Mouse (Mus musculus) forebrain, postnatal 0 days (tissue): ENCODE data around the gene Pdrg1. TPM values are rescaled to one million over a fixed set of nuclear protein-coding genes. Genes with fewer than 3 reads are reported as not detected.

Experiments used
- ATAC-seq: fragments of 200-750 bp; cut with Nextera tagmentation; 2 replicates; pipeline ENCODE4 v1.8.0; 2017; ENCODE audit warnings: mild to moderate bottlenecking, moderate library complexity
- DNase-seq: peaks from one replicate; pipeline ENCODE4 v3.0.0-alpha.2; 2015
- H3K27ac ChIP-seq: fragments of 300-500 bp; sonication (generic); 2 replicates; pipeline ENCODE4 v1.5.1; 2014; ENCODE audit warnings: low read depth, mild to moderate bottlenecking, antibody characterized with exemption, low read length, moderate library complexity, mixed read lengths
- H3K27me3 ChIP-seq: fragments of 300-500 bp; sonication (generic); 2 replicates; pipeline ENCODE4 v1.6.1; 2014; ENCODE audit warnings: mild to moderate bottlenecking, low read length, mixed read lengths; ENCODE audit not compliant: insufficient read depth
- H3K36me3 ChIP-seq: fragments of 300-500 bp; sonication (generic); 2 replicates; pipeline ENCODE4 v1.6.1; 2014; ENCODE audit warnings: mild to moderate bottlenecking, moderate library complexity; ENCODE audit not compliant: insufficient read depth
- H3K4me1 ChIP-seq: fragments of 300-500 bp; sonication (generic); 2 replicates; pipeline ENCODE4 v1.6.1; 2014; ENCODE audit warnings: antibody characterized with exemption; ENCODE audit not compliant: insufficient read depth
- H3K4me2 ChIP-seq: fragments of 300-500 bp; sonication (generic); 2 replicates; pipeline ENCODE4 v1.6.1; 2014; ENCODE audit warnings: low read depth, mild to moderate bottlenecking, moderate library complexity
- H3K4me3 ChIP-seq: fragments of 300-500 bp; sonication (generic); 2 replicates; pipeline ENCODE4 v1.5.1; 2014; ENCODE audit warnings: low read depth, low read length, mixed read lengths
- H3K9ac ChIP-seq: fragments of 300-500 bp; sonication (generic); 2 replicates; pipeline ENCODE4 v1.6.1; 2014; ENCODE audit warnings: mild to moderate bottlenecking
- H3K9me3 ChIP-seq: fragments of 300-500 bp; sonication (generic); 2 replicates; pipeline ENCODE4 v1.6.1; 2016; ENCODE audit warnings: low read length
- CTCF ChIP-seq: sonication (generic); IDR thresholded peaks from 2 replicates; pipeline ENCODE4 v1.5.1; 2016; ENCODE audit warnings: antibody characterized with exemption, control low read depth, low read depth
- WGBS: fragments of 180-500 bp; shearing (Covaris S2); extraction: QIAGEN DNeasy Blood & Tissue Kit; methylation state at CpG from one replicate; pipeline ENCODE4 v1.1.7; 2014; 5-methylcytosine and 5-hydroxymethylcytosine counted together
- polyA plus RNA-seq: library from polyadenylated mRNA; unstranded; fragments of >200 nt; fragmentation: Nextera tagmentation; extraction: Ambion mirVana; gene quantifications from 2 replicates; pipeline ENCODE4 v1.2.1, GENCODE M21; 2015
- total RNA-seq: library from RNA; depleted of rRNA; stranded (reverse); fragments of >200 nt; gene quantifications from 2 replicates; pipeline ENCODE4 v1.2.3, GENCODE M21; 2014

Gene Pdrg1
- total and polyA plus RNA-seq, 2 experiments from 2014 or later: 65.9 to 219 TPM

DNA sequence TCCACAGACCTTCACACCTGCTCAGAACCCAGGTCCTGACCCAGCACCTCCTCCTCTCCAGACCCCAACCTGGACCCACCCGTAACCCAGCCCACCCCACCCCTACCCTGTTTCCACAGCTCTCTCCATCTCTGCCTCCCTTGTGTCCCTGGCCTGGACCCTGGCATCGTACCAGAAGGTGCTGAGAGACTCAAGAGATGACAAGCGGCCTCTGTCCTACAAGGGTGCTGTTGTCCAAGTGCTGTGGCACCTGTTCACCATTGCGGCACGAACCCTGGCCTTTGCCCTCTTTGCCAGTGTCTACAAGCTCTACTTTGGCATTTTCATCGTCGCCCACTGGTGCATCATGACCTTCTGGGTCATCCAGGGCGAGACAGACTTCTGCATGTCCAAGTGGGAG lies 38.7 kb upstream of the Pdrg1 start:
- Histone ChIP-seq H3K4me3 (no peak overlapping the region), H3K4me1 (peaks cover 9% of the 10 kb centered on the region; the same call in 1 of the 2 replicates), H3K36me3 (peaks cover 26% of the 10 kb centered on the region), H3K27ac (no peak overlapping the region), H3K27me3 (no peaks in the 10 kb centered on the region; the same call in 1 of the 2 replicates), H3K9me3 (no peaks in the 10 kb centered on the region), H3K9ac (no peak overlapping the region), H3K4me2 (no peak overlapping the region)
- TF ChIP-seq CTCF: no peak
- 88% methylated on average over 8 of the region's 8 CpGs for WGBS
- DNase-seq (no peak), ATAC-seq (no peak)

DNA sequence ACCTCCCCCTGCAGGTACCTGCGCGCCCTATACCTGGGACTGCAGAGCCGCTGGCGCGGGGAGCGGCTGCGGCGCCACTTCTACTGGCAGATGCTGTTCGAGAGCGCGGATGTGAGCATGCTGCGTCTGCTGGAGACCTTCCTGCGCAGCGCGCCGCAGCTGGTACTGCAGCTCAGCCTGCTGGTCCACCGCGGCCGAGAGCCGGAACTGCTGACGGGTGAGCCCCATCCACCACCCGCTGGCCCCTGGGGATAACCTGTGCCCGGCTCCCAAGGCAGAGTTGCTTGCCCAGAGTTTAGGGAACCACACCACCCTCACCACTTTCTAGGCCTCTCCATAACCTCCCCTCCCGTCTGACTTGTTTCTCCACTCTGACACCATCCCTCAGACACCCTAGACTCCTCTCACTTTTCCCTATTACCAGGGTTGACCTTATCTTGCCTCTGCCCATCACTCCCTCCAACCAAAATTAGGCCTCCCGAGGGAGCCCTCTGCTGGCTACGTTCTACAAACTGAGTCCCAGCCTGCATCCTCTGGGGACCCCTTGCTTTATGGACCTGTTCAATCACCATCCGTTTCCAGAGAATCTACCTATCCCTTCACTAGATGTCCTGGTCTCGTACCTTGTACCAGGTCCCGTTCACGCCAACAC lies 37.6 kb upstream of the Pdrg1 start:
- Histone ChIP-seq H3K9me3 (no peaks in the 10 kb centered on the region), H3K36me3 (peaks cover 26% of the 10 kb centered on the region), H3K9ac (no peak overlapping the region), H3K27me3 (no peaks in the 10 kb centered on the region; the same call in 1 of the 2 replicates), H3K4me2 (no peak overlapping the region), H3K4me3 (no peak overlapping the region), H3K4me1 (peaks cover 9% of the 10 kb centered on the region; the same call in 1 of the 2 replicates), H3K27ac (no peak overlapping the region)
- ATAC-seq (no peak), DNase-seq (no peak)
- WGBS: 13% methylated on average over 29 of the region's 30 CpGs
- peak; percentile 47 for TF ChIP-seq CTCF

DNA sequence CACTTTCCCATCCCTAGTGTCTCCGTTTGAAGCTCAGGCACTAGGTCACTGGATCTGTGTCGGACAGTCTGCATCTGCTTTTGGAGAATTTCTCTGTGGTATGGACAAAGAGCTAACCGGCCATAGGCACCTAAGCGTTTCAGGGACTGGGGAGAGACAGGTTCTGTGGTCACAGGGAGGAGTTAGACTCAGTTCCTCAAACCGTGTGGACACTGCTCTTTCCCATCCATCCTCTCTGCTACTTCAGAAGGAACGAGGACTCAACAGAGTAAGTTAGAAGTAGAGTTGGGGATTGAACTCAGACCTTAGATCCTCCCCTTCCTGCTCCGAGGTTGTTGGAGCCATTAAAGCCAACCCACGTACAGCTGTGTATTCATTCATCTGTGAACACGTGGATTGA lies 36.3 kb upstream of the Pdrg1 start:
- H3K9ac ChIP-seq: no peak overlapping the region
- no peaks in the 10 kb centered on the region; the same call in 1 of the 2 replicates for H3K27me3 ChIP-seq
- DNase-seq: no peak
- H3K36me3 ChIP-seq: peaks cover 20% of the 10 kb centered on the region; the same call in 1 of the 2 replicates
- WGBS: 79% methylated on average over 9 of the region's 9 CpGs
- H3K4me3 ChIP-seq: no peak overlapping the region
- H3K27ac ChIP-seq: no peak overlapping the region
- no peaks in the 10 kb centered on the region for H3K9me3 ChIP-seq
- no peak for ATAC-seq
- no peak for TF ChIP-seq CTCF
- peaks cover 12% of the 10 kb centered on the region; the same call in 1 of the 2 replicates for H3K4me1 ChIP-seq
- no peak overlapping the region for H3K4me2 ChIP-seq

DNA sequence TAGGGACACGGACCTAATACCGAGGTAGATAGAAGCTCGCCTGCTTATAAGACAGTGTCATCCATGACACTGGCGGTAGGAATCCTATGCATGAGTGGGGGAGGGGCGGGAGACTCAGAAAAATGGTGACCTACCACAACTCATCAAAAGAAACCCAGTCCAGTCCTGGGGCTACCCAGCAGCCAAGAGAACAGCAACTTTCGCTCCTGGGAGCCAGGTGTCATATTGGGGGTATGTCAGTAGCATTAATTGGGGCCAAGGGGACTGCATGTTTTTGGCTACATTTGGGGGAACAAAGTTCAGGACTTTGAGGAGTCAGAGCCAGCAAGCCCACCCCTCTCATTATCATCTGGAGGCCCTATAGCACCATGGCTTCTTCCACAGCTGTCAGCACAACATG lies 35.9 kb upstream of the Pdrg1 start:
- no peak overlapping the region for H3K9ac ChIP-seq
- WGBS: 89% methylated on average over 6 of the region's 6 CpGs
- H3K4me1 ChIP-seq: peaks cover 14% of the 10 kb centered on the region; the same call in 1 of the 2 replicates
- peaks cover 16% of the 10 kb centered on the region; the same call in 1 of the 2 replicates for H3K36me3 ChIP-seq
- ATAC-seq: no peak
- no peak overlapping the region for H3K27ac ChIP-seq
- H3K4me3 ChIP-seq: no peak overlapping the region
- DNase-seq: no peak
- TF ChIP-seq CTCF: no peak
- no peaks in the 10 kb centered on the region for H3K9me3 ChIP-seq
- no peaks in the 10 kb centered on the region; the same call in 1 of the 2 replicates for H3K27me3 ChIP-seq
- no peak overlapping the region for H3K4me2 ChIP-seq

DNA sequence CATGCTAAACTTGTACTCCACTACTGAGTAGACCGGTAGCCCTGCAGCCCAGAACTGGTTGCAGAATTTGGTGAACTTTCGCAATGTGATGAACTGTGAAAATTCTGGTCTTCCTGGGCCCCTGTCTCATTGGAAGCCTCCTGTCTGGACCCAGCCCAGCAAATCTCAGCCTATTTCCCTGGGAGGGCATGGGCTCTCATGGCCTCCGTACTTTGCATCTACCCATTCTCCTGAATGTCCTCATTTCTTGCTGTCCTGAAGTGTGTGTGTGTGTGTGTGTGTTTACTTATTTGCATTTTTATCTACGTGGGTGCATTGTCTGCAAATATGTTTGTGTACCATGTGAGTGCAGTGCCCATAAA lies 34.8 kb upstream of the Pdrg1 start:
- no peak for ATAC-seq
- no peaks in the 10 kb centered on the region for H3K9me3 ChIP-seq
- no peak overlapping the region for H3K4me2 ChIP-seq
- H3K4me1 ChIP-seq: peaks cover 14% of the 10 kb centered on the region; the same call in 1 of the 2 replicates
- DNase-seq: no peak
- no peak overlapping the region for H3K27ac ChIP-seq
- H3K9ac ChIP-seq: no peak overlapping the region
- 68% methylated on average over 4 of the region's 4 CpGs for WGBS
- H3K36me3 ChIP-seq: peaks cover 12% of the 10 kb centered on the region; the same call in 1 of the 2 replicates
- H3K4me3 ChIP-seq: no peak overlapping the region
- no peak for TF ChIP-seq CTCF
- no peaks in the 10 kb centered on the region; the same call in 1 of the 2 replicates for H3K27me3 ChIP-seq

DNA sequence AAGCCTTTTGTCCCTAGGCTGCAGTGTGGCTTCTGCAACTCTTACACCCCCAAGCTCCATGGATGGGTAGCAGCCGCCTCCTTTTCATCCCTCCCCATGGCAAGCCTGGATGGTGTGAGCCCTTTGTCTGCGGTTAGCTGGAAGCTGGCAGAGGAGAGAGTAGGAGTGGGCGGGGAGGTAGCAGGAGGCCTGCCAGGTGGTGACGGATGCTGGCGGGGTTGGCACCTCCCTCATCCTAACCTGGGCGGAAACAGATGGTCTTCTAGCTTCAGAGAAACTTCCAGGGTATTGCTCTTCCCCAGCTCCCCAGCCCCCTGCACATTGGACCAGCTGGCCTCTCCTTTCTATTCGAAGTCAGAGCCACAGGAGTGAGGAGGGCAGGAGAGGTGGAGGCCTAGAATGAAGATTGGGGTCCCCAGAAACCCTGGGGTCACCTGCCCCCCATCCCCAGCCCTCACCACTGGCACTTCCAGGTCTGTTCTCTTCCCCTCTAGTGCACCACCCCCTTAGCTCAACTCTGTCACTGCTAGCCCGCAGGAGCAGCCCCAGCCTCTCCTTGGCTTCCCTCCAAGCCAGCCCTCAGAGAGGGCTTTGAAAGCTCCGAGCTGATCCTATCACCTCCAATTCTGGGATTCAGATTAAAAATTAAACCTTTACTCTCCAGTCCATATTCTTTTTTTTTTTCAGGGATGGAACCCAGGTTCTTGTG lies 34.2 kb upstream of the Pdrg1 start:
- H3K27ac ChIP-seq: peak overlapping the region; percentile 40
- peak; percentile 66 for ATAC-seq
- peaks cover 7% of the 10 kb centered on the region; the same call in 1 of the 2 replicates for H3K36me3 ChIP-seq
- WGBS: 33% methylated on average over 9 of the region's 9 CpGs
- no peak overlapping the region for H3K4me3 ChIP-seq
- no peaks in the 10 kb centered on the region for H3K9me3 ChIP-seq
- peaks cover 14% of the 10 kb centered on the region; the same call in 1 of the 2 replicates for H3K4me1 ChIP-seq
- no peak overlapping the region for H3K4me2 ChIP-seq
- H3K27me3 ChIP-seq: no peaks in the 10 kb centered on the region; the same call in 1 of the 2 replicates
- peak; percentile 48 for DNase-seq
- no peak for TF ChIP-seq CTCF
- no peak overlapping the region for H3K9ac ChIP-seq
